Mouse (Mus musculus): ENCODE measurements at regions not wholly inside any gene's neighbourhood (a gene's known extent, or its start where the extent isn't known, plus 50 kb on each side); places are given as distances from the start of the nearest gene placed in this dataset.

DNA sequence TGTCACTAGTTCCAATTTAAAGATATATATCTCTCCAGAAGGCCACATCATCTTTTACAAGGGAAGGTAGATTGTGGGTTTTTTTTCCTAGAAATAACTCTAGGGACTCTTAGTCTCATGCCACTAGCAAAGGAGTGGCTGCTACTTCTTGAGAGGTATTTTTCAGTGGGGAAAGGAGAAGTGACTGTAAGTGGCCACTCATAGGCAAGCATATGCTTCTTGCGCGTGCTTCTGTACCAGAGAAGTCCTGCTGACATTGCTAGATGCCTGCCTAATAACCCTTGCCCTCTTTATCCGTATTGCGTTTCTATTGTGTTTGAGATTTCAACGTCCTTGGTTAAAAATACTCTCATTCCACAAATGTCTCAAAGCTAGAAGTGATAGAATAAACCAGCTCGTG is 170.7 kb upstream of the Ncam1 start:
- no peaks in the 10 kb centered on the region for H3K9me3 ChIP-seq (replicated peaks; ENCODE audit: low read length)
- H3K27ac ChIP-seq (ENCODE audit: insufficient read depth, low read depth) = no peak overlapping the region
- H3K36me3 ChIP-seq (replicated peaks in 1 of 2; ENCODE audit: control insufficient read depth in 1 of 2, insufficient read depth in 1 of 2, low read length in 1 of 2) = no peaks in the 10 kb centered on the region
- H3K79me2 ChIP-seq (replicated peaks; ENCODE audit: control insufficient read depth, extremely low read depth, insufficient read depth, poor library complexity, severe bottlenecking) = no peaks in the 10 kb centered on the region
- TF ChIP-seq ZKSCAN1 (IDR thresholded peaks at IDR 0.05; ENCODE audit: borderline replicate concordance, low read depth, low read length) (no peak), JUND (conservative IDR thresholded peaks at IDR 0.05; ENCODE audit: low read depth, low read length) (no peak), GABPA (IDR thresholded peaks at IDR 0.05; ENCODE audit: insufficient replicate concordance, low read depth, low read length) (no peak), ZC3H11A (IDR thresholded peaks at IDR 0.05; ENCODE audit: low read depth, low read length) (no peak), JUN (IDR thresholded peaks at IDR 0.05; ENCODE audit: insufficient read depth, low read depth, low read length) (no peak), ZNF384 (IDR thresholded peaks at IDR 0.05; ENCODE audit: low read depth, low read length) (no peak), MAZ (IDR thresholded peaks at IDR 0.05; ENCODE audit: low read depth, low read length) (no peak), ELF1 (IDR thresholded peaks at IDR 0.05; ENCODE audit: low read depth, low read length) (no peak), SMC3 (IDR thresholded peaks at IDR 0.05; ENCODE audit: low read depth, low read length) (no peak), SIN3A (IDR thresholded peaks at IDR 0.05; ENCODE audit: low read length) (no peak), NRF1 (IDR thresholded peaks at IDR 0.05; ENCODE audit: low read depth, low read length) (no peak), MAFK (IDR thresholded peaks at IDR 0.05; ENCODE audit: insufficient replicate concordance, low read length) (no peak), KAT2A (IDR thresholded peaks at IDR 0.05; ENCODE audit: insufficient replicate concordance, low read length) (no peak), MEF2A (IDR thresholded peaks at IDR 0.05; ENCODE audit: borderline replicate concordance, low read depth, low read length) (no peak)
- no peaks in the 10 kb centered on the region for H3K27me3 ChIP-seq (replicated peaks)
- dilution Hi-C loops (cut with MboI; ENCODE audit: extremely low pct_ligation_motif_present, extremely low pct_unique_long_range_greater_than_20kb, low sequenced_read_pairs) = no loop called here
- H3K9ac ChIP-seq (ENCODE audit: insufficient read depth, low read depth) = no peak overlapping the region
- no peak overlapping the region for H3K4me3 ChIP-seq (replicated peaks in 1 of 3; ENCODE audit: low read depth in 2 of 3, low read length in 2 of 3, poor library complexity in 1 of 3)
- no peaks in the 10 kb centered on the region for H3K4me1 ChIP-seq (ENCODE audit: control insufficient read depth in 1 of 2, insufficient read depth in 2 of 2)
- no peak overlapping the region for H3K4me2 ChIP-seq (ENCODE audit: insufficient read depth, low read depth, poor library complexity, severe bottlenecking)
- in situ Hi-C loops (cut with MboI; ENCODE audit: low pct_ligation_motif_present, low pct_unique_long_range_greater_than_20kb, low sequenced_read_pairs) = no loop called here
- no peak for DNase-seq (ENCODE audit: extremely low read depth)

DNA sequence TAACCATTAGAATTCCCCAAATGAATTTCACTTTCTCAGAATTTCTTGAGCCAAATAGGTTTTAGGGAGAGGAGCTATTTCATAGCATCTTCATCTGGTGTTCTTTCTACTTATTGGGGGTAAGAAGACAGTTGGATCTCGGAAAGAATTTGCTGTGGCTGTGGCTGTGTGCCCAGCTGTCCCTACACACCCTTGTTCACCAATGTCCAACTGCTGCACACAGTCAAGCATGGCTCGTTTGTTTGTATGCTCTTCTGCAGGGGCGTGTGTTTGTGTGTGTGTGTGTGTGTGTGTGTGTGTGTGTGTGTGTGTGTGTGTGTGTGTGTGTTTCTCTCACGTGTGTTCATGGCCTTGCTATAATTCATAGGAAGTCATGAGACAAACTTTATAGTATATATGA is 165.9 kb upstream of the Ncam1 start:
- Histone ChIP-seq H3K4me2 (ENCODE audit: insufficient read depth, low read depth, poor library complexity, severe bottlenecking) (no peak overlapping the region), H3K4me3 (replicated peaks in 1 of 3; ENCODE audit: low read depth in 2 of 3, low read length in 2 of 3, poor library complexity in 1 of 3) (no peak overlapping the region), H3K4me1 (ENCODE audit: control insufficient read depth in 1 of 2, insufficient read depth in 2 of 2) (no peaks in the 10 kb centered on the region), H3K36me3 (replicated peaks in 1 of 2; ENCODE audit: control insufficient read depth in 1 of 2, insufficient read depth in 1 of 2, low read length in 1 of 2) (no peaks in the 10 kb centered on the region), H3K27ac (ENCODE audit: insufficient read depth, low read depth) (no peak overlapping the region), H3K79me2 (replicated peaks; ENCODE audit: control insufficient read depth, extremely low read depth, insufficient read depth, poor library complexity, severe bottlenecking) (no peaks in the 10 kb centered on the region), H3K9ac (ENCODE audit: insufficient read depth, low read depth) (no peak overlapping the region), H3K9me3 (replicated peaks; ENCODE audit: low read length) (no peaks in the 10 kb centered on the region), H3K27me3 (replicated peaks) (no peaks in the 10 kb centered on the region)
- in situ Hi-C loops (cut with MboI; ENCODE audit: low pct_ligation_motif_present, low pct_unique_long_range_greater_than_20kb, low sequenced_read_pairs) = no loop called here
- DNase-seq (ENCODE audit: extremely low read depth) = no peak
- dilution Hi-C loops (cut with MboI; ENCODE audit: extremely low pct_ligation_motif_present, extremely low pct_unique_long_range_greater_than_20kb, low sequenced_read_pairs) = no loop called here
- TF ChIP-seq SMC3 (IDR thresholded peaks at IDR 0.05; ENCODE audit: low read depth, low read length) (no peak), CTCF (conservative IDR thresholded peaks at IDR 0.05 in 1 of 2, IDR thresholded peaks at IDR 0.05 in 1 of 2; ENCODE audit: low read depth in 2 of 2, low read length in 2 of 2) (no peak), USF2 (conservative IDR thresholded peaks at IDR 0.05; ENCODE audit: low read depth, low read length) (no peak), RCOR1 (conservative IDR thresholded peaks at IDR 0.05; ENCODE audit: low read depth, low read length) (no peak), NELFE (IDR thresholded peaks at IDR 0.05; ENCODE audit: low read depth, low read length) (no peak), MAFK (IDR thresholded peaks at IDR 0.05; ENCODE audit: insufficient replicate concordance, low read length) (no peak), RAD21 (IDR thresholded peaks at IDR 0.05; ENCODE audit: low read depth, low read length) (no peak), ZMIZ1 (IDR thresholded peaks at IDR 0.05; ENCODE audit: low read depth, low read length) (no peak), HCFC1 (IDR thresholded peaks at IDR 0.05; ENCODE audit: low read depth, low read length) (no peak), ZKSCAN1 (IDR thresholded peaks at IDR 0.05; ENCODE audit: borderline replicate concordance, low read depth, low read length) (no peak), ZC3H11A (IDR thresholded peaks at IDR 0.05; ENCODE audit: low read depth, low read length) (no peak), GABPA (IDR thresholded peaks at IDR 0.05; ENCODE audit: insufficient replicate concordance, low read depth, low read length) (no peak), MAZ (IDR thresholded peaks at IDR 0.05; ENCODE audit: low read depth, low read length) (no peak), MXI1 (IDR thresholded peaks at IDR 0.05; ENCODE audit: low read depth, low read length) (no peak), TBP (conservative IDR thresholded peaks at IDR 0.05; ENCODE audit: low read depth, low read length) (no peak), ETS1 (conservative IDR thresholded peaks at IDR 0.05; ENCODE audit: low read depth, low read length) (no peak), UBTF (IDR thresholded peaks at IDR 0.05; ENCODE audit: low read depth, low read length) (no peak), NRF1 (IDR thresholded peaks at IDR 0.05; ENCODE audit: low read depth, low read length) (no peak), ZNF384 (IDR thresholded peaks at IDR 0.05; ENCODE audit: low read depth, low read length) (no peak)

All from CH12.LX (cell line).